Mouse (Mus musculus): Measurements from ENCODE around the gene Pebp1. TPM values are rescaled to one million over a fixed set of nuclear protein-coding genes. Genes with fewer than 3 reads are reported as not detected.

Gene Pebp1
- total RNA-seq, 1 experiment from 2014 or later: 21.9 TPM

- no peak for ATAC-seq (ENCODE audit: extremely low read depth, insufficient number of reproducible peaks, low FRiP score, poor library complexity, severe bottlenecking)
Observed at GRCm38 (mm10) chr5:117290081-117290480, 2.7 kb upstream of the Pebp1 start.

GRCm38 (mm10) chr5:117289646-117290045, 2.2 kb upstream of the Pebp1 start:
- no peak for ATAC-seq (ENCODE audit: extremely low read depth, insufficient number of reproducible peaks, low FRiP score, poor library complexity, severe bottlenecking)

GRCm38 (mm10) chr5:117286286-117286685, 1.1 kb downstream of the Pebp1 start:
- no peak for ATAC-seq (ENCODE audit: extremely low read depth, insufficient number of reproducible peaks, low FRiP score, poor library complexity, severe bottlenecking)

- ATAC-seq (ENCODE audit: extremely low read depth, insufficient number of reproducible peaks, low FRiP score, poor library complexity, severe bottlenecking): no peak
Observed at GRCm38 (mm10) chr5:117285266-117285665, 2.2 kb downstream of the Pebp1 start.

- ATAC-seq (ENCODE audit: extremely low read depth, insufficient number of reproducible peaks, low FRiP score, poor library complexity, severe bottlenecking): no peak
Observed at GRCm38 (mm10) chr5:117284682-117285081, 2.7 kb downstream of the Pebp1 start.

- no peak for ATAC-seq (ENCODE audit: extremely low read depth, insufficient number of reproducible peaks, low FRiP score, poor library complexity, severe bottlenecking)
Observed at GRCm38 (mm10) chr5:117284029-117284428, 3.4 kb downstream of the Pebp1 start.

DNA sequence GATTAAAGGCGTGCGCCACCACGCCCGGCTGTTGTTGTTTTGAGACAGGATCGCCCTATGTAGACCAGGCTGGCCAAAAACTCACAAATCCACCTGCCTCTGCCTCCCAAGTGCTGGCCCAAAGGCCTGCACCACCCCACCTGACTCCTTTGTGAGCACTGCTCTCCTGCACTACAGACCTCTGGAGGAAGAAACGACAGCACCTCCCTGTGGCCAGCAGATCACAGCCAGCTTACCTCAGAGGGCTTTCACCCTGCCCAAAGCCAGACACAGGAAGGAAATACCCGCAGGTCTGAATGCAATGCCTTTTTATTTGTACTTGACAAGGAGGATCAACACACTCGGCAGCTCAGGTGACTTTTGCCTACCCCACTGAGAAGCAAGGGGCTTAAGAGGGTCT, 5.1 kb downstream of the Pebp1 start:
- no peak for ATAC-seq (ENCODE audit: extremely low read depth, insufficient number of reproducible peaks, low FRiP score, poor library complexity, severe bottlenecking)

GRCm38 (mm10) chr5:117281536-117281935, 5.9 kb downstream of the Pebp1 start:
- no peak for ATAC-seq (ENCODE audit: extremely low read depth, insufficient number of reproducible peaks, low FRiP score, poor library complexity, severe bottlenecking)

- no peak for ATAC-seq (ENCODE audit: extremely low read depth, insufficient number of reproducible peaks, low FRiP score, poor library complexity, severe bottlenecking)
Observed at GRCm38 (mm10) chr5:117279669-117280050, 7.8 kb downstream of the Pebp1 start.

DNA sequence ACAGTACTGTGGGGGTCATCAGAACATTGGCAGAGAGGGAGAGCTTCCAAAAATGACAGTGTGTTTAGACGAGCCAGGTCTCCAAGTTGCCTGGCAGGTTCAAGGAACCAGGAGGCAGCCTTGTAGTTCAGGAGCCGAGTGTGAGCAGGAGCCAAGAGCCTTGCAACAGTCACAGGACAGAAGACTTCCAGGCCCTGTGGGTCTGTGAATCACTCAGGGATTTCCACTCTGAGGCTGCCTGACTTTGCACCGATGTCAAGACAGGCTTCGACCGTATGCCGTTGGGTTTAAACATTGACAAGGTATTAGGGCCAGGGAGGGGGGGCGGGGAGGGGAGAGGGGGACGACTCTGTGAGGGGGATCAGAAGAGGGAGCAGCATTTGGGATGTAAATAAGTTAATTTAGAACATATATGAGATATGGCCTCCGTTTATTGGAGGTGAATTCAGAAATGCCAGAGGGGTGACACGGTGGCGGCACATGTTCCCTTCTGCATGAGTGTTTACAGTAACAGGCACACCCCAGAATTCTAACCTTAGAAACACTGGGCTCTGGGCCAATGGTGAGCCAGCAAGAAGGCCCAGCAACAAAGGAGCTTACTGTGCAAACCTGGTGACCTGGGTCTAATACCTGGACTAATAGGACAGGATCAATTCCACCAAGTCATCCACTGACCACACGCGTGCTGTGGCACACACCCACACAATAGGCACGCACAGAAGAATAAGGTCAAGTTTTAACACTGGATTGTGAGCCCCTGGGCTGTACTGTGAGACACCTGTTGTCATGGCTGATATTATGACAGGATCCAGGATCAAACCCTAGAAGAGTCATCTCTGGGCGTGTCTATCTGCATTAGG, 8.4 kb downstream of the Pebp1 start:
- ATAC-seq (ENCODE audit: extremely low read depth, insufficient number of reproducible peaks, low FRiP score, poor library complexity, severe bottlenecking): no peak

- ATAC-seq (ENCODE audit: extremely low read depth, insufficient number of reproducible peaks, low FRiP score, poor library complexity, severe bottlenecking): no peak
Observed at GRCm38 (mm10) chr5:117277784-117278183, 9.6 kb downstream of the Pebp1 start.

DNA sequence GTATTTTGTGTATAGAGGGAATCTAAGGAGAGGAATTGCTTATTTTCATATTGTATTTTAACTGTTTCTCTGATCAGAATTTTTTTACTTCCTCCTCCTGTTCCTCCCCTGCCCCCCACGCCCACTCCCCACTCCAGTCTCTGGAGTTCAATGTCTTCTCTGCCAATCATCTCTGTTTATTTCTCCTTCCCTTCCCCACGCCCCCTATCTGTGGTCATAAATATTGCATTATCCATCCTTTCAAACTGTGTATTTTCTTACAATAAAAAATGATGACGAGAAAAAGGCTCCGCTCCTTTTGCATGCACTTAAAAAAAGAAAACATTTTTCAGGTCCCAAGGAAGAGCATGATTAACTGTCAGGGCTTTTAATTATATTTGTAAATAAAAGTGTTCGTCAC, 12.6 kb downstream of the Pebp1 start:
- ATAC-seq (ENCODE audit: extremely low read depth, insufficient number of reproducible peaks, low FRiP score, poor library complexity, severe bottlenecking): no peak

DNA sequence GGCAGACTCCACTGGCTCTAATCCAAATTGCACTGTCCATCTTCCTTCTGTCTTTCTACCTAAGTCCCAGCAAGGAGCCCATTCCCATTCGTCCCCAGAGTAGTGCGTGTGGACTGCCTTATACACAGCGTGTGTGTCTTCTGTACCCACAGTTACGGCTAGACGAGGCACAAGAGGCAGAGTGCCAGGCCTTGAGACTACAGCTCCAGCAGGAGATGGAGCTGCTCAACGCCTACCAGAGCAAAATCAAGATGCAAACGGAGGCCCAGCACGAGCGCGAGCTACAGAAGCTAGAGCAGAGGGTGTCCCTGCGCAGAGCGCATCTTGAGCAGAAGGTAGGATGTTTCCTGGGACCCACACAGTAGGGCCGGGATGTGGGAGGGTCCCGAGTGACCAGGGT, 15.5 kb downstream of the Pebp1 start:
- no peak for ATAC-seq (ENCODE audit: extremely low read depth, insufficient number of reproducible peaks, low FRiP score, poor library complexity, severe bottlenecking)

- no peak for ATAC-seq (ENCODE audit: extremely low read depth, insufficient number of reproducible peaks, low FRiP score, poor library complexity, severe bottlenecking)
Observed at GRCm38 (mm10) chr5:117269395-117269794, 18.0 kb downstream of the Pebp1 start.

GRCm38 (mm10) chr5:117268749-117269148, 18.7 kb downstream of the Pebp1 start:
- ATAC-seq (ENCODE audit: extremely low read depth, insufficient number of reproducible peaks, low FRiP score, poor library complexity, severe bottlenecking): no peak

DNA sequence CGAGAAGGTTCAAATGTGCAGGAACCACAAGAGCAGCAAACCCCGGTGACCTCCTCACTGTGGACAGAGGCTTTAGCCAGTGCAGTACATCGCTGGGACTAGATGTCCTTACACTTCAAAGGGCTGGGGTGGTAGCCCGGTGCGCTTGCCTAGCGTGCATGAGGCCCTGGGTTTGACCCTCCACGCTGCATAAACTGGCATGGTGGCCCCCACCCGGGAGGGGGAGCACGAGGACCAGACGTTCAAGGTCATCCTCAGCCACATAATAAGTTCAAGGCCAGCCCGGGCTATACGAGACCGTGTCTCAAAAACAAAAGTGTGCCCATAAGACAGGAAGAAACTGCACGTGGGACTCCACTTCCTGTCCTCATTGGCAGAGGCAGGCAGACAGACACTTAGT, 19.5 kb downstream of the Pebp1 start:
- ATAC-seq (ENCODE audit: extremely low read depth, insufficient number of reproducible peaks, low FRiP score, poor library complexity, severe bottlenecking): no peak

DNA sequence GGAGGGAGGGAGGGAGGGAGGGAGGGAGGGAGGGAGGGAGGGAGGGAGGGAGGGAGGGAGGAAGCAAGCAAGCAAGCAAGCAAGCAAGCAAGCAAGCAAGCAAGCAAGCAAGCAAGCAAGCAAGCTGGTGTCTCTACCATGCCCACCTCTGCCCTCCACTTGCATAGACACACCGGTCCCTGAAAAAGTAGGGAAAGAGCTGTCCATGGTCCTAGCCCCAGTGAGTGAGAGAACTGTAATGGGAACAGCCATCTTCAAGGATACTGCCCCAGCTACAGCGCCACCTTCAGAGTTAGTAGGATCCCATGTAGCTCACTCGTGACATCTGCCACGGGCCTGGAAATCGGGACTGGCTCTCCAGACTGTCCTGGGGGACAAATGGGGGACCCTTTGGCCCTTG, 22.7 kb downstream of the Pebp1 start:
- no peak for ATAC-seq (ENCODE audit: extremely low read depth, insufficient number of reproducible peaks, low FRiP score, poor library complexity, severe bottlenecking)

- ATAC-seq (ENCODE audit: extremely low read depth, insufficient number of reproducible peaks, low FRiP score, poor library complexity, severe bottlenecking): no peak
Observed at GRCm38 (mm10) chr5:117263566-117263965, 23.9 kb downstream of the Pebp1 start.

DNA sequence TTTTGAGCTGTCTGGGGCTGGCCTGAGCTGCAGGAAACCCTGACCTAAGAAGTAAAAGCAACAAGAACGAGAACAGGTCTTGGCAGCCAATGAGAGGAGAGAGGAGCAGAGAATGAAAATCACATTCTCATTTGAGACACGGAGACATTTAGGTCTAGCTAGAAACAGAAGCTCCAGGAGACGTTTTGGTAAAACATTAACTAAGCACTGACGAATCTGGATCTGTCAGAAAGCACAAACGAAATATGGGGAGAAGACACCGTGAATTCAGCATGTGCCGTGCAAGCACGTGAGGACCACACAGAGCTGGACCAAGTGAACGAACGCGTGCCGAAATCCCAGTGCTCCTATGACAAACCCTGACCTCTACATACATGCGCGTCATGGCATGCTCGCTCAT, 29.1 kb downstream of the Pebp1 start:
- ATAC-seq (ENCODE audit: extremely low read depth, insufficient number of reproducible peaks, low FRiP score, poor library complexity, severe bottlenecking): no peak

DNA sequence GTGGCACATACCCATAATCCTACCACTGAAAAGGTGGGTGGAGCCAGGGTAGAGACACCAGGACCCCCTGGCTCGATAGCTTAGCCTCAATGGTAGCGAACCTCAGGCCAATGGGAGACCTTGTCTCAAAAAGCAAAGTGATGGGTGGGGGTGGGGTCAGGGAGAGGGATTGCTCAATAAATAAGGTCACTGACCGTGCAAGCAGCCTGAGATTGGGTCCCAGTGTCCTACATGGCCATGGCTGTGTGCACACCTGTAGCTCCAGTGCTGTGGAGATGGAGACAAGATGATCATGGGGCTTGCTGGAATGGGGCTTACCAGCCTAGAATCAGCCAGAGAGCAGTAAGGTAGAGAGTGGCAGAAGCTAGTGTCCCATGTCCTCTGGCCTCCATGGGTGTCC, 35.7 kb downstream of the Pebp1 start:
- ATAC-seq (ENCODE audit: extremely low read depth, insufficient number of reproducible peaks, low FRiP score, poor library complexity, severe bottlenecking): no peak

GRCm38 (mm10) chr5:117250796-117251195, 36.6 kb downstream of the Pebp1 start:
- no peak for ATAC-seq (ENCODE audit: extremely low read depth, insufficient number of reproducible peaks, low FRiP score, poor library complexity, severe bottlenecking)

Measured in neutrophil, adult 5-6 weeks (primary cell).